Mouse (Mus musculus): ENCODE measurements around the gene Cox8a. TPM values are rescaled to one million over a fixed set of nuclear protein-coding genes. Genes with fewer than 3 reads are reported as not detected.

Gene Cox8a
- total RNA-seq, 2 experiments from 2014 or later, result 344 to 429 TPM

- DNase-seq, result no peak
Measured at GRCm38 (mm10) chr19:7185059-7185458, 32.4 kb downstream of the Cox8a start.

DNA sequence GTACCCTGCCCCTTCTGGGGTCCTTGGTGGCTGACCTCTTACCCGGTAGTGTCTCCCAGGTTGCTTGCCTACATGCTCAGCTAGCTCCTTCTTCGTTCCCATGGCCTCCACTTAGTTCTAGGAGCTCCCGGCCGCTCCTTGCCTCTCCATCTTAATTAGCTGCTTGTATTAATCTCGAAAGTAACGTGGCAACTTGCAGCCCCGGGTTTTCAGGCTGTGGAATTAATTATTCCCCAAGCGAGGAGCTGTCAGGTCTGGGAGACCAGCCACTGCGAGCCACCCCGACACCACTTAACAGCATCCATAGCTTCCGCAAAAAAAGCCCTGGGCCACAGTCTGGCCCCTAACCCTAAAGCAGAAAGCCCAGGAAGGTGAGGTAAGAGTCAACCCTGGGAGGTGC is 34.0 kb downstream of the Cox8a start:
- no peak for DNase-seq

- DNase-seq, result peak in 1 of 2 experiments; percentile 42
Measured at GRCm38 (mm10) chr19:7182273-7182949, 35.0 kb downstream of the Cox8a start.

- no peak for DNase-seq
Measured at GRCm38 (mm10) chr19:7181496-7181895, 35.9 kb downstream of the Cox8a start.

- peak in 1 of 2 experiments; percentile 27 for DNase-seq
Measured at GRCm38 (mm10) chr19:7180756-7181405, 36.5 kb downstream of the Cox8a start.

GRCm38 (mm10) chr19:7178841-7179452 is 38.5 kb downstream of the Cox8a start:
- no peak for DNase-seq

DNA sequence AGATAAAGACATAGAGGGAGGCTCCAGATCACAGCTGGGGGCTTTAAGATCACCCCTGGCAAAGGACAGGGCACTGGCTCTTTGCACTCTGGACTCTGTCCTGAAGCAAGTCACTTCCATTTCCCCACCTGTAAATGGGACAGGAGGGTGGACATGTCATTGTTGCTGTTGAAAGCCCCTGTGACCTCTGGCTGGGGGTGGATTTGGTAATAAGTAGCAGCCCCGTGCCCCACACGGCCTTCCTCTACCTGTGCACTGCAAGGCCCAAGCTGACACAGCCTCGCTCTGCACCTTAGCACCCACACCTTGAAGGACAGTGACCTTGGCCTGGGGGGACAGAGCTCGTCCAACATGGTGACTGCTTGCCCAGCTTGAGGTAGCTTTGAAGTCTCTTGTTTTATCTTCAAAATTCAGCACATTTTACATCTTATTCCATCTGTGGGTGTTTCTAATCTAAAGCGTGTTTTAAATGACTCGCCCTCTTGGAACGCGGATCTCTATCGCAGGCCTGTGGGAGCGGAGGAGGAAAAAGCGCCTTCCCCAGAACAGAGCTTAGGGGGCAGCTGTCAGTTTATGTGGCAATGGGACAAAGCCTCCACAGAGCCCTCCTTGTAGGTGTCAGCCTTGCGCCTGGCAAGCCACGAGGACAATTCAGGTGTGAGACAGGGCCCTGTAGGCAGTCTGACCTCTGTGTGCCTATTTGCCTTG is 39.5 kb downstream of the Cox8a start:
- DNase-seq, result no peak

DNA sequence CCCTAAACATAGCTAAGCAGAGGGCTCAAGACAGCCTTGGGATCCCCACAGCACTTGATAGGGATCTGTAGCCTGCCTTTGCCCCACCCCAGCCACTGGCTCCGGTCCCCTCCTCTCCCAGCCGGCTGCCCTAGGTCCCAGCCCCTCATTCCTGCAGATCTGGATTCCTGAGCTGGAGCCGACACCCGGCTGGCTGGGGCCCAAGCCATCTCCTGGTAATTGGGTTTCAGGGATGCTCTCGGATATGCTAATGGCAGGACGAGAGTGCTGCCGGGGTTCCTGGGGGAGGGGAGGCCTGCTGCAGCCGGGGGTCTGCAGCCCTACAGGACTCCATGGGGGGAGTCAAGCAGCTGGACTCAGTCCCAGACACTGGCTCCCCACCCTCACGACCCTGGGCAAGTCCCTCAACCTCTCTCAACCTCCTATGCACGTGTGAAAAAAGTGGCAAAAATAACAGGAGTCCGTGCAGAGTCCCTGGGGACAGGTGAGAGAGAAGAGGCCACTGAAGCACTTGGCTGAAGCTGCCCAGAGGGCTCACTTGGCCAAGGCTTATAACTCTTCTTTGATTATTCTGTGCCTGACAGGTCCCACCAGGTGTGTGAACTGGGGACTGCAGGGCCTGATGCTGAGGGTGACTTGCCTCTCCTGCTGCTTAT is 41.2 kb downstream of the Cox8a start:
- DNase-seq, result no peak

DNA sequence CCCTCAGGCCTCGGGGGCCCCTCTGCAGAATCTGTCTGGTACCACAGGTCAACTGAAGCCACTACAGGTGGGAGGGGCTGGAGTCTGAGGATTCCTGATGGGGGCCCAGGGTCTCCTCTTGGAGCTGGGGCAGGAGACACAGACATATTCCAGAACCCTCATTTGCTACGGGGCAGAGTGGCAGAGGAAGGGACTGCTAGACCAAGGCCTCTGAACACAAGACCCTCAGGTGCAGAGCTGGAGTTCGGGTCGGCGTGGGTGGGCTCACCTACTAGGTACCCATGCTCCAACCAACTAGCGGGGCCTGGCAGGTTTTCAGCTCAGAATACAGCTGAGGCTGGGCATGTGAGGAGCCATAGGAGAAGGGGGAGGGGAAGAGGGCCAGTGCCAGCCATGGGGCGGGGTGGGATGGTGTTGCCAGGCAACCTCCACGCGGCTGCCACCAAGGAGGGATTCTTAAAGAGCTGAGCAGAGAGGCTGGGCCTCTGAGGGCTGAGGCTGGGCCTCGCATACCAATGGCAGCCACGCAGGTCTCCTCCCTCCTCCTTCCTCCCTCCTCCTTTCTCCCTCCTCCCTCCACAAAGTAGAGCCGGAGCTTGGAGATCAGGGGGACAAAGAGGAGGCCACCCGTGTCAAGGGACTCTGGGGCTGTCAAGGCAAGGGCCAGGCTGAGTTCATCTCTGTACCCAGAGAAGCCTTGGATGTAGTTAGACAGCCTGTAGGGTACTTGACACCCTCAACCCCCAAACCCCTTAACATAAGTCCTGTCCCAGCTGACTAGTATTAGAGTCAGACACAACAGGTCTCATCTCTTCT is 45.2 kb downstream of the Cox8a start:
- no peak for DNase-seq

GRCm38 (mm10) chr19:7171447-7171846 is 46.0 kb downstream of the Cox8a start:
- no peak for DNase-seq

DNA sequence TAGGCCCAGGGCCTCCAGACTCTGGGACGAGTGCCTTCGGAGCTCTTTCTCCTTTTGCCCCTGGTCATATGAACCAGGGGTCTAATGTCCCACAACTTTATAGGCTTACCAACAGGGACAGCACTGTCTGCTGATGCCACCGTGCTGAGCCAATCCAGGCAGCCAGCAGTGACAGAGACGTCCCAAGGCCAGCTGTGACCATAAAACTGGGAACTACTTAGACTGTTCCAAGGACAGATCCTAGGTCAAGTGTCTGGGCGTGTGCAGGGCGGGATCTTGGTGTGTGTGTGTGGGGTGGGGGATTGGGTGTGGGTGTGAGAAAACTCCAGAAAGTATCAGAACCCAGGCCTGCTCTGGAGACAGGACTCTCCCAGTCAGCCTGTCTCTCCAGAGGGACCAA is 46.5 kb downstream of the Cox8a start:
- DNase-seq, result no peak

DNA sequence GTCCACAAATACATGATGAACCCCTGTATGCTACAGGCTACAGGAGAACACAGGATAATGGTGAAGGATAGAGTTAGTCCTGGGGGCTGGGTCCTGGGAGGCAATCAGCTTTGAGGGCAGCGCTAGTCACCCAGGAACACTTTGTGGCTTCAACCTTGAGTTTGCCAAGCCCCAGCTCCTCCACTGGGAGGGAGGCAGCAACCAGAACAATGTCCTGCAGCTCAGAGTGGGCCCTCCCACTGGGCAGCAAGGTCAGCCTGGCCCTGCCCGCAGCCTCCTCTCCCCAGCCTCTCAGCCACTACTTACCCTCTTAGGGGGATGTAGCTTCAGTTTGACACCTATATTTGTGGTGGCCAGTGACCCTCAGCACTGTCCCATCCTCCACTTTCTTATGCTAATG is 49.0 kb downstream of the Cox8a start:
- DNase-seq, result no peak

DNA sequence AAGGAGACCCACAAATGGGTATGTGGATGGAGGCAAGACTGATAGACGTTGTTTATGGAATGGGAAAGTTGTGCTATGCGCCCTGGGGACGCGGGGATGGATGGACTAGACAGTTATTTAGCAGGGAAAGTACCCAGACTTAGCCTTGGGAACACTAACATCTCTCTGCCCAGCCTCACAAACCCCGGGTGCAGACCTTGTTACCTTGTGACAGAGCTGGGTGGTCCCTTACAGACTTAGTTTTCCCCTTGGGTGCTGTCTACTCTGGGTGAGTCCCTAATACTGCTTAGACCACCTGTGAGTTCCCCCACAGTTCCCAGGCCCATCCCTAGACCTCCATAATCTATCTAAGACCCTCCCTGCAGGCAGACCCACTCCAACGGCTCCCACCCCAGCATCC is 50.6 kb downstream of the Cox8a start:
- no peak for DNase-seq

- no peak for DNase-seq
Measured at GRCm38 (mm10) chr19:7166200-7166711, 51.2 kb downstream of the Cox8a start.

- no peak for DNase-seq
Measured at GRCm38 (mm10) chr19:7165509-7166199, 51.8 kb downstream of the Cox8a start.

Other genes starting within 250 kb of the Cox8a start
- 10 to 100 TPM; 78.3 to 95.2 TPM for gene Ppp1r14b, start 242.6 kb downstream of the Cox8a start, total RNA-seq (2021)
- 10 to 100 TPM; 14.7 TPM for gene Plcb3, start 241.1 kb downstream of the Cox8a start, total RNA-seq (2021)
- gene Fkbp2, start 237.1 kb downstream of the Cox8a start, total RNA-seq (2021), result 10 to 100 TPM; 18.9 to 19.1 TPM
- 100 to 1,000 TPM; 462 to 481 TPM for gene Vegfb, start 230.0 kb downstream of the Cox8a start, total RNA-seq (2021)
- 10 to 100 TPM; 54.6 to 55.1 TPM for gene Dnajc4, start 225.0 kb downstream of the Cox8a start, total RNA-seq (2021)
- gene Nudt22, start 221.5 kb downstream of the Cox8a start, total RNA-seq (2021), result 10 to 100 TPM; 23.7 to 25.4 TPM
- 10 to 100 TPM; 22.4 to 26.4 TPM for gene Trpt1, start 221.5 kb downstream of the Cox8a start, total RNA-seq (2021)
- gene Fermt3, start 198.1 kb downstream of the Cox8a start, total RNA-seq (2021), result 1 to 10 TPM; 4.4 to 6.0 TPM
- 100 to 1,000 TPM; 137 to 160 TPM for gene Stip1, start 177.6 kb downstream of the Cox8a start, total RNA-seq (2021)
- 100 to 1,000 TPM; 303 to 332 TPM for gene Macrod1, start 160.8 kb downstream of the Cox8a start, total RNA-seq (2021)
- 1 to 10 TPM in 1 of 2 experiments, under 1 TPM in 1; 0.82 to 1.4 TPM for gene Flrt1, start 111.9 kb downstream of the Cox8a start, total RNA-seq (2021)
- 10 to 100 TPM; 73.8 to 78.7 TPM for gene Otub1, start 11.3 kb downstream of the Cox8a start, total RNA-seq (2021)
- gene Naa40, start 23.6 kb upstream of the Cox8a start, total RNA-seq (2021), result 10 to 100 TPM; 14.2 to 14.9 TPM
- gene Rcor2, start 49.7 kb upstream of the Cox8a start, total RNA-seq (2021), result 1 to 10 TPM; 4.0 to 6.5 TPM
- gene Mark2, start 124.2 kb upstream of the Cox8a start, total RNA-seq (2021), result 10 to 100 TPM; 43.3 to 49.9 TPM
- 10 to 100 TPM; 12.9 to 14.9 TPM for gene Spindoc, start 165.4 kb upstream of the Cox8a start, total RNA-seq (2021)
- gene 2700081O15Rik, start 200.0 kb upstream of the Cox8a start, total RNA-seq (2021), result 10 to 100 TPM; 11.5 to 11.8 TPM

All from heart, adult 18-20 months (tissue).